ENCODE assay signal across 8 mouse cellular contexts in genomic region chr9:41581152-41581551, GRCm38 (mm10).
DNase-seq lines count a peak whose midpoint lies in the region; ATAC-seq and TF ChIP-seq lines count a peak whose summit lies in the region.

No protein-coding gene starts in this region.

- H3K27ac ChIP-seq in forebrain, embryonic 15.5 days (replicated peaks) = peak overlapping the region; percentile 100
- peak overlapping the region; percentile 94 for H3K27ac ChIP-seq in intestine, embryonic 14.5 days (ENCODE audit: low read depth)
- peak overlapping the region; percentile 73; the same call in 1 of the 2 replicates for H3K27ac ChIP-seq in testis, adult 2 months (ENCODE audit: control insufficient read depth, insufficient read depth, low read depth, low read length)

- H3K9ac ChIP-seq in forebrain, embryonic 15.5 days (replicated peaks) = peak overlapping the region; percentile 94
- H3K9ac ChIP-seq in intestine, embryonic 14.5 days (ENCODE audit: low read length) = peak overlapping the region; percentile 93

- TF ChIP-seq CTCF in testis, adult 2 months (IDR thresholded peaks at IDR 0.05; ENCODE audit: control insufficient read depth, insufficient read depth, insufficient replicate concordance, low read depth, low read length) = no peak

- DNase-seq in heart, adult 18-20 months = peak; percentile 43 to 67
- no peak for DNase-seq in heart, adult 9 months (ENCODE audit: low spot score in 2 of 2)
- peak; percentile 51 for DNase-seq in adrenal gland, adult 2 months
- DNase-seq in intestine, embryonic 14.5 days (ENCODE audit: low spot score) = peak; percentile 73
- peak; percentile 16 for DNase-seq in lung, postnatal 10 days

- TF ChIP-seq POLR2A in testis, adult 2 months (IDR thresholded peaks at IDR 0.05; ENCODE audit: control insufficient read depth, low read depth, low read length) = no peak; the same call in 1 of the 2 replicates

- peaks cover 27% of the 10 kb centered on the region for H3K4me1 ChIP-seq in forebrain, embryonic 15.5 days
- peaks cover 9% of the 10 kb centered on the region; the same call in 1 of the 2 replicates for H3K4me1 ChIP-seq in intestine, embryonic 14.5 days (replicated peaks; ENCODE audit: control insufficient read depth, insufficient read depth, low read length)
- H3K4me1 ChIP-seq in testis, adult 2 months (ENCODE audit: control insufficient read depth, insufficient read depth, low read length) = peaks cover 2% of the 10 kb centered on the region; the same call in 1 of the 2 replicates

- H3K36me3 ChIP-seq in forebrain, embryonic 15.5 days = no peaks in the 10 kb centered on the region
- H3K36me3 ChIP-seq in intestine, embryonic 14.5 days (ENCODE audit: control insufficient read depth, insufficient read depth, low read length) = peaks cover 5% of the 10 kb centered on the region; the same call in 1 of the 2 replicates
- H3K36me3 ChIP-seq in testis, adult 2 months (ENCODE audit: control insufficient read depth, insufficient read depth, low read length) = no peaks in the 10 kb centered on the region

- peak overlapping the region; percentile 52; the same call in 1 of the 2 replicates for H3K4me2 ChIP-seq in forebrain, embryonic 15.5 days (replicated peaks)
- peak overlapping the region; percentile 56 for H3K4me2 ChIP-seq in intestine, embryonic 14.5 days (ENCODE audit: low read length)

- peak overlapping the region; percentile 75 for H3K4me3 ChIP-seq in forebrain, embryonic 15.5 days
- H3K4me3 ChIP-seq in intestine, embryonic 14.5 days (ENCODE audit: low read depth, low read length) = peak overlapping the region; percentile 85
- peak overlapping the region; percentile 72 for H3K4me3 ChIP-seq in testis, adult 2 months (ENCODE audit: control insufficient read depth, low read depth, low read length)

- 0 out of 2 replicates have a peak, but pooled peaks have one; percentile 18 for ATAC-seq in forebrain, embryonic 15.5 days (replicated peaks)
- peak; percentile 59; the same call in 1 of the 2 replicates for ATAC-seq in intestine, embryonic 14.5 days (replicated peaks; ENCODE audit: low FRiP score, low TSS enrichment, low read depth)
- ATAC-seq in granulocyte monocyte progenitor cell, adult 5-6 weeks (replicated peaks; ENCODE audit: poor library complexity, severe bottlenecking) = no peak

- WGBS in forebrain, embryonic 15.5 days = 1% methylated on average over 14 of the region's 14 CpGs
- whole genome bisulfite sequencing in intestine, embryonic 14.5 days = under 1% methylated on average over 14 of the region's 14 CpGs

- no peaks in the 10 kb centered on the region for H3K27me3 ChIP-seq in forebrain, embryonic 15.5 days
- no peaks in the 10 kb centered on the region for H3K27me3 ChIP-seq in intestine, embryonic 14.5 days (replicated peaks; ENCODE audit: control insufficient read depth, insufficient read depth, low read length)
- no peaks in the 10 kb centered on the region for H3K27me3 ChIP-seq in testis, adult 2 months (ENCODE audit: control insufficient read depth, insufficient read depth, low read length)

- H3K9me3 ChIP-seq in forebrain, embryonic 15.5 days = no peaks in the 10 kb centered on the region
- no peaks in the 10 kb centered on the region for H3K9me3 ChIP-seq in intestine, embryonic 14.5 days (ENCODE audit: control insufficient read depth, low read length)

Comparison
In these comparisons a context has a peak if more than half of its experiments do, and no peak if none do; other contexts are left out.
1. DNase-seq: peak in heart, adult 18-20 months (2 of 2), adrenal gland, adult 2 months (single experiment), intestine, embryonic 14.5 days (single experiment) and lung, postnatal 10 days (single experiment); none in heart, adult 9 months (0 of 2).
2. Peak in every context shown above with its lines, with median percentiles within 50 percentile points of each other: H3K27ac ChIP-seq and H3K4me3 ChIP-seq.